Mouse (Mus musculus) liver, embryonic 14.5 days (tissue): ENCODE results near the gene 1700019N19Rik. TPM values are rescaled to one million over a fixed set of nuclear protein-coding genes. Genes with fewer than 3 reads are reported as not detected.

Source experiments
- ATAC-seq: fragments of 200-750 bp; cut with Nextera tagmentation; 2 replicates; pipeline ENCODE4 v1.8.0; 2017; ENCODE audit warnings: moderate number of reproducible peaks, mild to moderate bottlenecking, moderate library complexity; ENCODE audit not compliant: insufficient read depth
- DNase-seq, 3 experiments: peaks; one replicate each; pipeline ENCODE4 v3.0.0-alpha.2; 2012 to 2013; ENCODE audit warnings: low read depth in 3 of 3, low spot score in 3 of 3
- H3K27ac ChIP-seq: fragments of 300-500 bp; sonication (generic); 2 replicates; pipeline ENCODE4 v1.5.1; 2014; ENCODE audit warnings: moderate library complexity, mild to moderate bottlenecking, control low read depth, inconsistent platforms
- H3K27me3 ChIP-seq: fragments of 300-500 bp; sonication (generic); 2 replicates; pipeline ENCODE4 v1.6.1; 2014; ENCODE audit warnings: mild to moderate bottlenecking, low read length, moderate library complexity; ENCODE audit not compliant: control insufficient read depth, insufficient read depth
- H3K36me3 ChIP-seq: fragments of 300-500 bp; sonication (generic); replicated peaks from 2 replicates; pipeline ENCODE4 v1.6.1; 2014; ENCODE audit warnings: low read depth; ENCODE audit not compliant: control insufficient read depth, insufficient read depth
- H3K4me1 ChIP-seq, 2 experiments: fragments of 200-500 bp in 1 of 2; fragments of 300-500 bp in 1 of 2; sonication (generic) in 1 of 2; replicated peaks; 2 replicates each; pipeline ENCODE4 v1.6.1; 2012 to 2014; ENCODE audit warnings: antibody characterized with exemption in 1 of 2, inconsistent platforms in 1 of 2, low read length in 1 of 2; ENCODE audit not compliant: control insufficient read depth in 2 of 2, insufficient read depth in 2 of 2
- H3K4me2 ChIP-seq: fragments of 300-500 bp; sonication (generic); 2 replicates; pipeline ENCODE4 v1.6.1; 2014; ENCODE audit warnings: low read depth, mild to moderate bottlenecking, control low read depth, moderate library complexity
- H3K4me3 ChIP-seq, 2 experiments: fragments of 200-500 bp in 1 of 2; fragments of 300-500 bp in 1 of 2; sonication (generic) in 1 of 2; 2 replicates each; pipeline ENCODE4 v1.5.1; 2012 to 2014; ENCODE audit warnings: low read depth in 2 of 2, low read length in 2 of 2, mild to moderate bottlenecking in 2 of 2, control low read depth in 1 of 2, inconsistent platforms in 1 of 2, moderate library complexity in 1 of 2; ENCODE audit not compliant: insufficient read depth in 1 of 2
- H3K9ac ChIP-seq: fragments of 300-500 bp; sonication (generic); replicated peaks from 2 replicates; pipeline ENCODE4 v1.6.1; 2014; ENCODE audit warnings: mild to moderate bottlenecking, control low read depth, moderate library complexity
- H3K9me3 ChIP-seq: fragments of 300-500 bp; sonication (generic); 2 replicates; pipeline ENCODE4 v1.6.1; 2016; ENCODE audit warnings: low read length, mixed read lengths; ENCODE audit not compliant: control insufficient read depth
- CTCF ChIP-seq: IDR thresholded peaks from 2 replicates; pipeline ENCODE4 v1.5.1; 2016; ENCODE audit warnings: antibody characterized with exemption, low read depth, control low read depth
- EP300 ChIP-seq: IDR thresholded peaks from 2 replicates; pipeline ENCODE4 v1.6.1; 2016; ENCODE audit warnings: antibody characterized with exemption, low read depth
- WGBS: fragments of 180-500 bp; shearing (Covaris S2); extraction: QIAGEN DNeasy Blood & Tissue Kit; methylation state at CpG from one replicate; pipeline ENCODE4 v1.1.7; 2014; ENCODE audit not compliant: insufficient replicate concordance; 5-methylcytosine and 5-hydroxymethylcytosine counted together
- polyA plus RNA-seq, 2 experiments: library from polyadenylated mRNA; depleted of rRNA in 1 of 2; stranded (reverse) in 1 of 2; unstranded in 1 of 2; fragments of >200 nt; fragmentation: Nextera tagmentation in 1 of 2; extraction: Ambion mirVana in 1 of 2; gene quantifications; 2 replicates each; pipeline versions ENCODE4 v1.2.1 to v1.2.3; 2012 to 2014

The 1700019N19Rik gene
- polyA plus RNA-seq, 2 experiments: not detected

- Histone ChIP-seq H3K9ac (no peak overlapping the region), H3K9me3 (no peaks in the 10 kb centered on the region), H3K36me3 (no peaks in the 10 kb centered on the region), H3K27me3 (no peaks in the 10 kb centered on the region), H3K4me2 (no peak overlapping the region), H3K27ac (no peak overlapping the region), H3K4me1 (no peaks in the 10 kb centered on the region), H3K4me3 (no peak overlapping the region)
- ATAC-seq: no peak
- TF ChIP-seq EP300 (no peak), CTCF (no peak)
- WGBS: 44% methylated on average over 14 of the region's 14 CpGs
- DNase-seq: no peak
These were observed 24.5 kb upstream of the 1700019N19Rik start for GRCm38 (mm10) chr19:58818571-58819415.

- WGBS: 54% methylated on average over 11 of the region's 11 CpGs
- TF ChIP-seq CTCF: no peak
- no peak for TF ChIP-seq EP300
- DNase-seq (no peak), ATAC-seq (no peak)
- Histone ChIP-seq H3K4me1 (no peaks in the 10 kb centered on the region), H3K36me3 (no peaks in the 10 kb centered on the region), H3K27ac (no peak overlapping the region), H3K4me2 (no peak overlapping the region), H3K9me3 (no peaks in the 10 kb centered on the region), H3K27me3 (no peaks in the 10 kb centered on the region), H3K9ac (no peak overlapping the region), H3K4me3 (no peak overlapping the region)
These were observed 23.1 kb upstream of the 1700019N19Rik start for GRCm38 (mm10) chr19:58817398-58817797.

GRCm38 (mm10) chr19:58816453-58817041 lies 22.3 kb upstream of the 1700019N19Rik start:
- Histone ChIP-seq H3K27me3 (no peaks in the 10 kb centered on the region), H3K9me3 (no peaks in the 10 kb centered on the region), H3K9ac (no peak overlapping the region), H3K4me1 (no peaks in the 10 kb centered on the region), H3K36me3 (no peaks in the 10 kb centered on the region), H3K4me2 (no peak overlapping the region), H3K27ac (no peak overlapping the region), H3K4me3 (no peak overlapping the region)
- TF ChIP-seq CTCF: no peak
- no peak for TF ChIP-seq EP300
- DNase-seq: no peak
- ATAC-seq: no peak
- 67% methylated on average over 17 of the region's 17 CpGs for WGBS

GRCm38 (mm10) chr19:58815179-58815922 lies 21.1 kb upstream of the 1700019N19Rik start:
- 68% methylated on average over 13 of the region's 13 CpGs for WGBS
- no peaks in the 10 kb centered on the region for H3K36me3 ChIP-seq
- DNase-seq (no peak), ATAC-seq (no peak)
- H3K4me3 ChIP-seq: no peak overlapping the region
- H3K4me1 ChIP-seq: no peaks in the 10 kb centered on the region
- H3K9ac ChIP-seq: no peak overlapping the region
- H3K4me2 ChIP-seq: no peak overlapping the region
- H3K9me3 ChIP-seq: no peaks in the 10 kb centered on the region
- H3K27me3 ChIP-seq: no peaks in the 10 kb centered on the region
- TF ChIP-seq EP300: no peak
- no peak for TF ChIP-seq CTCF
- H3K27ac ChIP-seq: no peak overlapping the region

GRCm38 (mm10) chr19:58810536-58810935 lies 16.3 kb upstream of the 1700019N19Rik start:
- Histone ChIP-seq H3K9ac (no peak overlapping the region), H3K4me3 (no peak overlapping the region), H3K4me1 (no peaks in the 10 kb centered on the region), H3K9me3 (no peaks in the 10 kb centered on the region), H3K4me2 (no peak overlapping the region), H3K36me3 (no peaks in the 10 kb centered on the region), H3K27me3 (no peaks in the 10 kb centered on the region), H3K27ac (no peak overlapping the region)
- no peak for TF ChIP-seq EP300
- no peak for TF ChIP-seq CTCF
- 51% methylated on average over 5 of the region's 5 CpGs for WGBS
- no peak for DNase-seq
- ATAC-seq: no peak
